Mouse (Mus musculus) G1E (cell line): ENCODE measurements around the gene Fbln1. TPM values are rescaled to one million over a fixed set of nuclear protein-coding genes. Genes with fewer than 3 reads are reported as not detected.

Source experiments
- ATAC-seq: 2 replicates; pipeline ENCODE4 v1.8.0; 2016; ENCODE audit warnings: mild to moderate bottlenecking; ENCODE audit not compliant: insufficient number of reproducible peaks, poor library complexity, low FRiP score, severe bottlenecking; ENCODE audit errors: extremely low read depth
- DNase-seq: peaks from one replicate; pipeline ENCODE4 v3.0.0; 2012; ENCODE audit warnings: low spot score
- H3K27me3 ChIP-seq: 2 replicates; pipeline ENCODE4 v1.6.1; 2012; ENCODE audit warnings: mild to moderate bottlenecking, low read length, inconsistent platforms; ENCODE audit not compliant: insufficient read depth
- H3K36me3 ChIP-seq: replicated peaks from 2 replicates; pipeline ENCODE3; 2012; ENCODE audit warnings: mild to moderate bottlenecking, inconsistent platforms
- H3K4me1 ChIP-seq: 2 replicates; pipeline ENCODE4 v1.6.1; 2012; ENCODE audit warnings: low read depth, low read length, inconsistent platforms, mixed read lengths; ENCODE audit not compliant: insufficient read depth
- H3K4me3 ChIP-seq: 2 replicates; pipeline ENCODE4 v1.5.1; 2012; ENCODE audit warnings: low read depth, mild to moderate bottlenecking, inconsistent platforms, low read length, moderate library complexity, mixed read lengths
- H3K9me3 ChIP-seq: replicated peaks from 2 replicates; pipeline ENCODE4 v1.6.1; 2012; ENCODE audit warnings: inconsistent platforms
- CTCF ChIP-seq: IDR thresholded peaks from 2 replicates; pipeline ENCODE4 v1.5.1; 2012; ENCODE audit warnings: low read depth, low read length, inconsistent platforms, mixed read lengths
- GATA1 ChIP-seq: IDR thresholded peaks from 2 replicates; pipeline ENCODE4 v1.6.1; 2012; ENCODE audit warnings: borderline replicate concordance, low read length, inconsistent platforms, mixed read lengths
- GATA2 ChIP-seq: IDR thresholded peaks from 2 replicates; pipeline ENCODE4 v1.6.1; 2012; ENCODE audit warnings: low read depth, low read length, inconsistent platforms, borderline replicate concordance
- POLR2AphosphoS5 ChIP-seq: IDR thresholded peaks from 2 replicates; pipeline ENCODE4 v1.6.1; 2012; ENCODE audit warnings: low read depth, low read length, inconsistent platforms; ENCODE audit not compliant: insufficient replicate concordance
- TAL1 ChIP-seq: conservative IDR thresholded peaks from 2 replicates; pipeline ENCODE4 v1.6.1; 2012; ENCODE audit warnings: low read depth, low read length, inconsistent platforms, mixed read lengths
- polyA plus RNA-seq: library from polyadenylated mRNA; stranded (reverse); fragments of >175 nt; gene quantifications from 2 replicates; pipeline ENCODE4 v1.2.3, GENCODE M21; 2012
- total RNA-seq, 2 experiments: library from RNA; stranded (forward) in 1 of 2; stranded (reverse) in 1 of 2; fragments of 200-1000 nt in 1 of 2; fragments of >200 nt in 1 of 2; fragmentation: Nextera tagmentation in 1 of 2; gene quantifications; 2 replicates each; pipeline ENCODE4 v1.2.3; 2014 to 2017

Fbln1 gene
- total and polyA plus RNA-seq, 3 experiments = 0.05 TPM; not detected in 2

DNA sequence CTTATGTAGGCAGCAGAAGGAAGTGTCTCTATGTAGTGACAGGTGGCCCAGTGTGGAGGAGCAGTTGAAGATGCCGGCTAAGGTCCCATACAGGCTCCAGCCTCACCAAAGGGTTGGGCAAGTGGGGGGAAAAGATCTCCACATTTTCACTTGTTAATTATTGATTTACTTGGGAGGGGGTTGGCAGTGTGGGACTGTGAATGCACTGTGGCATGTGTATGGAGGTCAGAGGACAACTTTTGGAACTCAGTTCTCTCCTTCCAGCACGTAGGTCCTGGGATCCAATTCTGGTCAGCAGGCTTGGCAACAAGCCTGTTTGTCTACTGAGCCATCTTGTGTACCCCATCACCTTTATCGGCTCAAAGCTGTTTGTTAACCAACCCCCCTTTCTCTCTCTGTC is 90.8 kb downstream of the Fbln1 start:
- H3K4me1 ChIP-seq = no peaks in the 10 kb centered on the region
- H3K36me3 ChIP-seq = no peaks in the 10 kb centered on the region
- no peak overlapping the region for H3K4me3 ChIP-seq
- TF ChIP-seq GATA1 (no peak), POLR2AphosphoS5 (no peak), CTCF (no peak), GATA2 (no peak), TAL1 (no peak)
- H3K27me3 ChIP-seq = no peaks in the 10 kb centered on the region
- ATAC-seq (no peak), DNase-seq (no peak)
- H3K9me3 ChIP-seq = no peaks in the 10 kb centered on the region

GRCm38 (mm10) chr15:85298167-85298781 is 92.5 kb downstream of the Fbln1 start:
- DNase-seq (no peak), ATAC-seq (no peak)
- Histone ChIP-seq H3K27me3 (no peaks in the 10 kb centered on the region), H3K4me3 (no peak overlapping the region), H3K9me3 (peaks cover 5% of the 10 kb centered on the region; the same call in 1 of the 2 replicates), H3K36me3 (no peaks in the 10 kb centered on the region), H3K4me1 (no peaks in the 10 kb centered on the region)
- TF ChIP-seq GATA1 (no peak), POLR2AphosphoS5 (no peak), GATA2 (no peak), CTCF (no peak), TAL1 (no peak)

DNA sequence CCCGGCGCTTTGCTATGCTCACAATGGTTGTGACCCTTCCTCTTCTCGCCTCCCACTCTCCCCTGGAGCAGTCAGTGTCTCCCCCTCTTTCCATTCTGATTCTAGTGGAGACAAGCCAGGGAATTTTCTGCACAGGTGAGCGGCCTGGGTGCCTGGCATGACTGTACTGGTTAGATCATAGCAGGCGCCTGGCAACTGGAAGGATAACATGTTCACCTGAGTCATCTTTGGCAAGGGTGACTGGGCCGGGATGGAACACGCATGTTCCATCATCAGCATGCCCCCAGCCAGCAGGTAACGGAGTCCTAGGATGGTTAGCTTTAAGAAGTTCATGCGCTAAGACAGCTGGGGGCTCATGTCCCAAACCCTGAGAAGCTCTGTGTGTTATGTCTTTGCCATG is 93.2 kb downstream of the Fbln1 start:
- Histone ChIP-seq H3K9me3 (peaks cover 6% of the 10 kb centered on the region; the same call in 1 of the 2 replicates), H3K4me3 (no peak overlapping the region), H3K27me3 (no peaks in the 10 kb centered on the region), H3K36me3 (no peaks in the 10 kb centered on the region), H3K4me1 (no peaks in the 10 kb centered on the region)
- no peak for DNase-seq
- TF ChIP-seq GATA1 (no peak), POLR2AphosphoS5 (no peak), GATA2 (no peak), CTCF (no peak), TAL1 (no peak)
- no peak for ATAC-seq

- ATAC-seq = no peak
These were observed 97.5 kb downstream of the Fbln1 start for GRCm38 (mm10) chr15:85303241-85303640.

GRCm38 (mm10) chr15:85303976-85304375 is 98.2 kb downstream of the Fbln1 start:
- no peaks in the 10 kb centered on the region for H3K4me1 ChIP-seq
- H3K9me3 ChIP-seq = peaks cover 9% of the 10 kb centered on the region; the same call in 1 of the 2 replicates
- DNase-seq (no peak), ATAC-seq (no peak)
- H3K4me3 ChIP-seq = no peak overlapping the region
- H3K27me3 ChIP-seq = no peaks in the 10 kb centered on the region
- TF ChIP-seq GATA2 = no peak
- no peak for TF ChIP-seq GATA1
- TF ChIP-seq TAL1 = no peak
- no peak for TF ChIP-seq CTCF
- TF ChIP-seq POLR2AphosphoS5 = no peak
- H3K36me3 ChIP-seq = no peaks in the 10 kb centered on the region

More at GRCm38 (mm10) chr15:85303241-85303640, 97.5 kb downstream of the Fbln1 start:
- DNase-seq = no peak
- peaks cover 9% of the 10 kb centered on the region; the same call in 1 of the 2 replicates for H3K9me3 ChIP-seq
- H3K36me3 ChIP-seq = no peaks in the 10 kb centered on the region
- H3K4me3 ChIP-seq = no peak overlapping the region
- no peaks in the 10 kb centered on the region for H3K27me3 ChIP-seq
- TF ChIP-seq CTCF (no peak), TAL1 (no peak), GATA1 (no peak), POLR2AphosphoS5 (no peak), GATA2 (no peak)
- H3K4me1 ChIP-seq = no peaks in the 10 kb centered on the region

DNA sequence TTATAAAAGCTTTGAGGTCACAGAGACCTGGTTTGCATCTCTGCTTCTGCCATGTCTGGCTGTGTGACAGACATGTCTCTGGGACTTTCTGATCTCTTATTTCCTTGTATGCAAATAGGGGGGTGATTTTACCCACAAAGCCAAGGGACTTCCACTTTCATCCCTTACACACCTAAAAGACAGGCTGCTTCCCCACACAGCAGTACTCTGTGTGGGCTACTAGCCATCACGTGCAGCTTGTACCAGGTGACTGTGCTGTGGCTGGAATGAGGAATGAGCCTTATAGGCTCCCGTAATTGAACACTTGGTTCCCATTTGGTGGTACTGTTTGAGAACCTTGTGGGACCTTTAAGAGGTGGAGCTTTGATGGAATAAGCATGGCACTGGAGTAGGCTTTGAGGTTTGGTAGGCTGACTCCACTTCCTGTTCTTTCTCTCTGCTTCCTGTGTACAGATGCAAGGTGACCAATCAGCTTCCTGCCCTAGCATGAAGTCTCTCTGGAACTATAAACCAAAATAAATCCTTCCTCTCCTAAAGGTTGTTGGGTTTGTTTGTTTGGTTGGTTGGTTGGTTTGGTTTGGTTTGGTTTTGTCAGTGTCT is 101.4 kb downstream of the Fbln1 start:
- no peak for ATAC-seq
- Histone ChIP-seq H3K4me3 (no peak overlapping the region), H3K9me3 (peaks cover 9% of the 10 kb centered on the region; the same call in 1 of the 2 replicates), H3K36me3 (no peaks in the 10 kb centered on the region), H3K27me3 (no peaks in the 10 kb centered on the region), H3K4me1 (no peaks in the 10 kb centered on the region)
- TF ChIP-seq GATA1 (no peak), CTCF (no peak), POLR2AphosphoS5 (no peak)
- no peak for DNase-seq
